Mouse (Mus musculus): ENCODE measurements around the gene Dock1. TPM values are rescaled to one million over a fixed set of nuclear protein-coding genes. Genes with fewer than 3 reads are reported as not detected.

Dock1 gene
- polyA plus RNA-seq, 1 experiment: not detected

GRCm38 (mm10) chr7:135132461-135132860 is 462.0 kb downstream of the Dock1 start:
- TF ChIP-seq POLR2A (IDR thresholded peaks at IDR 0.05; ENCODE audit: insufficient read depth, low read depth, low read length) (no peak), CTCF (IDR thresholded peaks at IDR 0.05; ENCODE audit: insufficient read depth, low read depth, low read length) (no peak)
- no peak overlapping the region for H3K27ac ChIP-seq (ENCODE audit: insufficient read depth, low read depth, low read length)
- H3K4me3 ChIP-seq (ENCODE audit: insufficient read depth, low read depth, low read length): no peak overlapping the region
- 92% methylated on average over 4 of the region's 4 CpGs for WGBS
- H3K4me1 ChIP-seq (ENCODE audit: control insufficient read depth, insufficient read depth, low read length): no peaks in the 10 kb centered on the region

GRCm38 (mm10) chr7:135134619-135135018 is 464.2 kb downstream of the Dock1 start:
- no peak overlapping the region for H3K27ac ChIP-seq (ENCODE audit: insufficient read depth, low read depth, low read length)
- WGBS: 77% methylated on average over 12 of the region's 12 CpGs
- no peak for TF ChIP-seq CTCF (IDR thresholded peaks at IDR 0.05; ENCODE audit: insufficient read depth, low read depth, low read length)
- H3K4me1 ChIP-seq (ENCODE audit: control insufficient read depth, insufficient read depth, low read length): peaks cover 4% of the 10 kb centered on the region; the same call in 1 of the 2 replicates
- no peak overlapping the region for H3K4me3 ChIP-seq (ENCODE audit: insufficient read depth, low read depth, low read length)

- TF ChIP-seq POLR2A (IDR thresholded peaks at IDR 0.05; ENCODE audit: insufficient read depth, low read depth, low read length) (no peak), CTCF (IDR thresholded peaks at IDR 0.05; ENCODE audit: insufficient read depth, low read depth, low read length) (no peak)
- Histone ChIP-seq H3K4me3 (ENCODE audit: insufficient read depth, low read depth, low read length) (no peak overlapping the region), H3K4me1 (ENCODE audit: control insufficient read depth, insufficient read depth, low read length) (peaks cover 11% of the 10 kb centered on the region), H3K27ac (ENCODE audit: insufficient read depth, low read depth, low read length) (no peak overlapping the region)
- WGBS: 32% methylated on average over 5 of the region's 5 CpGs
Observed at GRCm38 (mm10) chr7:135139153-135139612, 468.7 kb downstream of the Dock1 start.

GRCm38 (mm10) chr7:135144731-135145130 is 474.3 kb downstream of the Dock1 start:
- 91% methylated on average over 4 of the region's 4 CpGs for WGBS
- Histone ChIP-seq H3K4me1 (ENCODE audit: control insufficient read depth, insufficient read depth, low read length) (peaks cover 11% of the 10 kb centered on the region), H3K4me3 (ENCODE audit: insufficient read depth, low read depth, low read length) (no peak overlapping the region), H3K27ac (ENCODE audit: insufficient read depth, low read depth, low read length) (no peak overlapping the region)
- TF ChIP-seq POLR2A (IDR thresholded peaks at IDR 0.05; ENCODE audit: insufficient read depth, low read depth, low read length): no peak
- no peak for TF ChIP-seq CTCF (IDR thresholded peaks at IDR 0.05; ENCODE audit: insufficient read depth, low read depth, low read length)

GRCm38 (mm10) chr7:135150926-135151325 is 480.5 kb downstream of the Dock1 start:
- H3K4me1 ChIP-seq (ENCODE audit: control insufficient read depth, insufficient read depth, low read length): peaks cover 20% of the 10 kb centered on the region
- TF ChIP-seq CTCF (IDR thresholded peaks at IDR 0.05; ENCODE audit: insufficient read depth, low read depth, low read length): no peak
- no peak for TF ChIP-seq POLR2A (IDR thresholded peaks at IDR 0.05; ENCODE audit: insufficient read depth, low read depth, low read length)
- H3K27ac ChIP-seq (ENCODE audit: insufficient read depth, low read depth, low read length): peak overlapping the region; percentile 87
- H3K4me3 ChIP-seq (ENCODE audit: insufficient read depth, low read depth, low read length): no peak overlapping the region
- 48% methylated on average over 2 of the region's 2 CpGs for whole genome bisulfite sequencing

GRCm38 (mm10) chr7:135157571-135157970 is 487.1 kb downstream of the Dock1 start:
- Histone ChIP-seq H3K4me3 (ENCODE audit: insufficient read depth, low read depth, low read length) (no peak overlapping the region), H3K4me1 (ENCODE audit: control insufficient read depth, insufficient read depth, low read length) (no peaks in the 10 kb centered on the region), H3K27ac (ENCODE audit: insufficient read depth, low read depth, low read length) (no peak overlapping the region)
- TF ChIP-seq POLR2A (IDR thresholded peaks at IDR 0.05; ENCODE audit: insufficient read depth, low read depth, low read length) (no peak), CTCF (IDR thresholded peaks at IDR 0.05; ENCODE audit: insufficient read depth, low read depth, low read length) (no peak)
- WGBS: 90% methylated on average over 5 of the region's 5 CpGs

- TF ChIP-seq CTCF (IDR thresholded peaks at IDR 0.05; ENCODE audit: insufficient read depth, low read depth, low read length): no peak
- TF ChIP-seq POLR2A (IDR thresholded peaks at IDR 0.05; ENCODE audit: insufficient read depth, low read depth, low read length): no peak
- Histone ChIP-seq H3K27ac (ENCODE audit: insufficient read depth, low read depth, low read length) (no peak overlapping the region), H3K4me1 (ENCODE audit: control insufficient read depth, insufficient read depth, low read length) (no peaks in the 10 kb centered on the region), H3K4me3 (ENCODE audit: insufficient read depth, low read depth, low read length) (no peak overlapping the region)
- 97% methylated on average over 10 of the region's 10 CpGs for WGBS
Observed at GRCm38 (mm10) chr7:135158381-135158780, 487.9 kb downstream of the Dock1 start.

GRCm38 (mm10) chr7:135159606-135160005 is 489.2 kb downstream of the Dock1 start:
- TF ChIP-seq POLR2A (IDR thresholded peaks at IDR 0.05; ENCODE audit: insufficient read depth, low read depth, low read length) (no peak), CTCF (IDR thresholded peaks at IDR 0.05; ENCODE audit: insufficient read depth, low read depth, low read length) (no peak)
- 80% methylated on average over 4 of the region's 4 CpGs for WGBS
- Histone ChIP-seq H3K4me1 (ENCODE audit: control insufficient read depth, insufficient read depth, low read length) (no peaks in the 10 kb centered on the region), H3K27ac (ENCODE audit: insufficient read depth, low read depth, low read length) (no peak overlapping the region), H3K4me3 (ENCODE audit: insufficient read depth, low read depth, low read length) (no peak overlapping the region)

- WGBS: 50% methylated on average over 3 of the region's 3 CpGs
- no peak overlapping the region for H3K27ac ChIP-seq (ENCODE audit: insufficient read depth, low read depth, low read length)
- TF ChIP-seq POLR2A (IDR thresholded peaks at IDR 0.05; ENCODE audit: insufficient read depth, low read depth, low read length) (no peak), CTCF (IDR thresholded peaks at IDR 0.05; ENCODE audit: insufficient read depth, low read depth, low read length) (peak; percentile 38; the same call in 1 of the 2 replicates)
- no peaks in the 10 kb centered on the region for H3K4me1 ChIP-seq (ENCODE audit: control insufficient read depth, insufficient read depth, low read length)
- no peak overlapping the region for H3K4me3 ChIP-seq (ENCODE audit: insufficient read depth, low read depth, low read length)
Observed at GRCm38 (mm10) chr7:135165155-135165554, 494.7 kb downstream of the Dock1 start.

GRCm38 (mm10) chr7:135169936-135170335 is 499.5 kb downstream of the Dock1 start:
- TF ChIP-seq CTCF (IDR thresholded peaks at IDR 0.05; ENCODE audit: insufficient read depth, low read depth, low read length) (no peak), POLR2A (IDR thresholded peaks at IDR 0.05; ENCODE audit: insufficient read depth, low read depth, low read length) (no peak)
- Histone ChIP-seq H3K27ac (ENCODE audit: insufficient read depth, low read depth, low read length) (no peak overlapping the region), H3K4me3 (ENCODE audit: insufficient read depth, low read depth, low read length) (no peak overlapping the region), H3K4me1 (ENCODE audit: control insufficient read depth, insufficient read depth, low read length) (0 out of 2 replicates have a peak, but pooled peaks cover 5% of the 10 kb centered on the region)
- 82% methylated on average over 4 of the region's 4 CpGs for WGBS
